ENCODE assay signal across 8 mouse cellular contexts in genomic region chr17:88065801-88066646, GRCm38 (mm10). TPM values are rescaled to one million over a fixed set of nuclear protein-coding genes. Genes with fewer than 3 reads are reported as not detected.
DNase-seq lines count a peak whose midpoint lies in the region; ATAC-seq and TF ChIP-seq lines count a peak whose summit lies in the region.

No protein-coding gene starts in this region.

- no peaks in the 10 kb centered on the region for H3K27me3 ChIP-seq in hindbrain, postnatal 0 days (ENCODE audit: insufficient read depth, low read length)

- no peaks in the 10 kb centered on the region for H3K36me3 ChIP-seq in hindbrain, postnatal 0 days (ENCODE audit: insufficient read depth, low read length)

- peak overlapping the region; percentile 99 for H3K4me3 ChIP-seq in gastrocnemius, adult 2 months
- peak overlapping the region; percentile 99 for H3K4me3 ChIP-seq in hindbrain, postnatal 0 days (ENCODE audit: low read length)
- peak overlapping the region; percentile 93 for H3K4me3 ChIP-seq in left cerebral cortex, adult 2 months

- 3% methylated on average over 26 of the region's 57 CpGs for WGBS in hindbrain, postnatal 0 days

- TF ChIP-seq CTCF in gastrocnemius, adult 2 months (IDR thresholded peaks at IDR 0.05): peak; percentile 75
- peak; percentile 76 for TF ChIP-seq CTCF in hindbrain, postnatal 0 days (IDR thresholded peaks at IDR 0.05; ENCODE audit: low read depth)
- TF ChIP-seq CTCF in left cerebral cortex, adult 2 months (IDR thresholded peaks at IDR 0.05): peak; percentile 67

- intact Hi-C loops in gastrocnemius, adult 2 months (cut with DNase I): loop anchor here (2.0 kb wide), 2 partner anchors 37 to 189 kb away; no protein-coding TSS in a partner anchor
- intact Hi-C loops in left cerebral cortex, adult 2 months (cut with DNase I): loop anchor here (1.0 to 10.0 kb wide), 5 partner anchors 37 to 459 kb away; partner anchors contain the start of genes Foxn2 and Msh6

- ATAC-seq in common myeloid progenitor, adult 5-6 weeks (replicated peaks; ENCODE audit: low read depth, poor library complexity, severe bottlenecking): peak; percentile 89
- ATAC-seq in hindbrain, postnatal 0 days: peak; percentile 98
- peak; percentile 81 for ATAC-seq in megakaryocyte, adult 5-6 weeks (ENCODE audit: poor library complexity, severe bottlenecking)

- peak overlapping the region; percentile 98 for H3K27ac ChIP-seq in gastrocnemius, adult 2 months
- peak overlapping the region; percentile 100 for H3K27ac ChIP-seq in hindbrain, postnatal 0 days
- peak overlapping the region; percentile 94 for H3K27ac ChIP-seq in left cerebral cortex, adult 2 months

- H3K4me1 ChIP-seq in hindbrain, postnatal 0 days (ENCODE audit: insufficient read depth, low read length): peaks cover 3% of the 10 kb centered on the region

- DNase-seq in ZHBTc4 (ENCODE audit: low read depth, low spot score): peak; percentile 98
- DNase-seq in gastrocnemius, adult 2 months: peak; percentile 94
- DNase-seq in hindbrain, postnatal 0 days (ENCODE audit: low spot score): peak; percentile 96
- DNase-seq in left cerebral cortex, adult 2 months (ENCODE audit: extremely low spot score in 1 of 2, low spot score in 2 of 2): peak; percentile 84 to 88
- DNase-seq in right cerebral cortex, adult 2 months (ENCODE audit: low spot score in 2 of 2): peak; percentile 87
- peak; percentile 91 for DNase-seq in urinary bladder, postnatal 14 days (ENCODE audit: low spot score)

- H3K9me3 ChIP-seq in hindbrain, postnatal 0 days (ENCODE audit: low read length): no peaks in the 10 kb centered on the region

- peak overlapping the region; percentile 64 for H3K4me2 ChIP-seq in hindbrain, postnatal 0 days (ENCODE audit: low read depth, low read length)

- peak overlapping the region; percentile 100 for H3K9ac ChIP-seq in hindbrain, postnatal 0 days (replicated peaks; ENCODE audit: low read length)

RNA-seq across cellular contexts. Expression of gene Fbxo11, which starts 0.9 kb away (rescaled TPM):
- total RNA-seq in common myeloid progenitor, adult 5-6 weeks (2017): 34.2 and 39.1 TPM in 2 replicates
- total RNA-seq in gastrocnemius, adult 2 months (2021): 10 to 100 TPM; 33.2 to 38.8 TPM
- 39.3 and 39.5 TPM in 2 replicates for total RNA-seq in hindbrain, postnatal 0 days (2014; rRNA removed)
- polyA plus RNA-seq in hindbrain, postnatal 0 days (2015; fragmentation: Nextera tagmentation; extraction: Ambion mirVana): 23.1 and 23.7 TPM in 2 replicates
- total RNA-seq in left cerebral cortex, adult 2 months (2021): 100 to 1,000 TPM; 113 to 128 TPM
- total RNA-seq in megakaryocyte, adult 5-6 weeks (2015): 43.6 and 45.8 TPM in 2 replicates
- total RNA-seq in megakaryocyte, adult 5-6 weeks (2017): 30.7 and 41.6 TPM in 2 replicates

Comparison
In these comparisons a context has a peak if more than half of its experiments do, and no peak if none do; other contexts are left out.
1. Peak in every context shown above with its lines: DNase-seq, ATAC-seq, H3K4me3 ChIP-seq and H3K27ac ChIP-seq.